Mouse (Mus musculus) heart, embryonic 15.5 days (tissue): ENCODE results near the gene Runx3. TPM values are rescaled to one million over a fixed set of nuclear protein-coding genes. Genes with fewer than 3 reads are reported as not detected.

ENCODE experiments used
- ATAC-seq: fragments of 200-750 bp; cut with Nextera tagmentation; replicated peaks from 2 replicates; pipeline ENCODE4 v1.8.0; 2017; ENCODE audit warnings: low read depth, moderate TSS enrichment; ENCODE audit not compliant: insufficient number of reproducible peaks, insufficient read depth, low FRiP score
- H3K27ac ChIP-seq: fragments of 300-500 bp; sonication (generic); 2 replicates; pipeline ENCODE4 v1.5.1; 2015; ENCODE audit warnings: mild to moderate bottlenecking, inconsistent platforms
- H3K27me3 ChIP-seq: fragments of 300-500 bp; sonication (generic); 2 replicates; pipeline ENCODE4 v1.6.1; 2015; ENCODE audit warnings: inconsistent platforms
- H3K36me3 ChIP-seq: fragments of 300-500 bp; sonication (generic); 2 replicates; pipeline ENCODE4 v1.6.1; 2015; ENCODE audit warnings: mild to moderate bottlenecking, inconsistent platforms
- H3K4me1 ChIP-seq: fragments of 300-500 bp; sonication (generic); replicated peaks from 2 replicates; pipeline ENCODE4 v1.6.1; 2015; ENCODE audit warnings: inconsistent platforms
- H3K4me2 ChIP-seq: fragments of 300-500 bp; sonication (generic); 2 replicates; pipeline ENCODE4 v1.6.1; 2015; ENCODE audit warnings: inconsistent platforms, mild to moderate bottlenecking, moderate library complexity
- H3K4me3 ChIP-seq: fragments of 300-500 bp; sonication (generic); 2 replicates; pipeline ENCODE4 v1.5.1; 2015; ENCODE audit warnings: mild to moderate bottlenecking, inconsistent platforms
- H3K9ac ChIP-seq: fragments of 300-500 bp; sonication (generic); 2 replicates; pipeline ENCODE4 v1.6.1; 2015; ENCODE audit warnings: mild to moderate bottlenecking, inconsistent platforms
- H3K9me3 ChIP-seq: fragments of 300-500 bp; sonication (generic); replicated peaks from 2 replicates; pipeline ENCODE4 v1.6.1; 2016; ENCODE audit warnings: inconsistent platforms
- WGBS: fragments of 180-500 bp; shearing (Covaris S2); methylation state at CpG from one replicate; pipeline ENCODE4 v1.1.7; 2015; ENCODE audit warnings: mixed read lengths; 5-methylcytosine and 5-hydroxymethylcytosine counted together
- polyA plus RNA-seq: library from polyadenylated mRNA; unstranded; fragments of >200 nt; fragmentation: Nextera tagmentation; extraction: Ambion mirVana; gene quantifications from 2 replicates; pipeline ENCODE4 v1.2.1, GENCODE M21; 2015

Runx3 gene
- polyA plus RNA-seq: 0.14 and 0.77 TPM in 2 replicates

GRCm38 (mm10) chr4:135120342-135121100 is at the start of gene Runx3:
Gene Runx3 (plus strand): TSS chr4:135120652.
- no peak for ATAC-seq
- no peaks in the 10 kb centered on the region for H3K4me1 ChIP-seq
- no peak within 1 kb of the TSS; the same call in 1 of the 2 replicates for H3K4me2 ChIP-seq
- H3K36me3 ChIP-seq: no peaks in the 10 kb centered on the region
- H3K27ac ChIP-seq: no peak within 1 kb of the TSS
- H3K9me3 ChIP-seq: no peaks in the 10 kb centered on the region
- 75% methylated on average over 18 of the region's 18 CpGs for WGBS
- H3K9ac ChIP-seq: no peak within 1 kb of the TSS
- H3K27me3 ChIP-seq: peaks cover 26% of the 10 kb centered on the region
- no peak within 1 kb of the TSS for H3K4me3 ChIP-seq

GRCm38 (mm10) chr4:135072671-135073070 is 47.8 kb upstream of the Runx3 start:
- Histone ChIP-seq H3K9ac (no peak overlapping the region), H3K36me3 (no peaks in the 10 kb centered on the region), H3K4me2 (no peak overlapping the region), H3K27me3 (peaks cover 6% of the 10 kb centered on the region; the same call in 1 of the 2 replicates), H3K4me1 (no peaks in the 10 kb centered on the region), H3K27ac (no peak overlapping the region), H3K9me3 (no peaks in the 10 kb centered on the region), H3K4me3 (no peak overlapping the region)
- 51% methylated on average over 6 of the region's 6 CpGs for WGBS
- ATAC-seq: no peak

GRCm38 (mm10) chr4:135073523-135073922 is 46.9 kb upstream of the Runx3 start:
- 57% methylated on average over 10 of the region's 10 CpGs for WGBS
- H3K4me3 ChIP-seq: no peak overlapping the region
- H3K9me3 ChIP-seq: no peaks in the 10 kb centered on the region
- no peak overlapping the region for H3K9ac ChIP-seq
- ATAC-seq: no peak
- H3K4me2 ChIP-seq: no peak overlapping the region
- no peak overlapping the region for H3K27ac ChIP-seq
- H3K4me1 ChIP-seq: no peaks in the 10 kb centered on the region
- no peaks in the 10 kb centered on the region for H3K36me3 ChIP-seq
- peaks cover 6% of the 10 kb centered on the region; the same call in 1 of the 2 replicates for H3K27me3 ChIP-seq

GRCm38 (mm10) chr4:135074646-135075045 is 45.8 kb upstream of the Runx3 start:
- Histone ChIP-seq H3K27me3 (peaks cover 6% of the 10 kb centered on the region; the same call in 1 of the 2 replicates), H3K36me3 (no peaks in the 10 kb centered on the region), H3K27ac (no peak overlapping the region), H3K9me3 (no peaks in the 10 kb centered on the region), H3K4me1 (peaks cover under 1% of the 10 kb centered on the region; the same call in 1 of the 2 replicates), H3K4me2 (no peak overlapping the region), H3K4me3 (no peak overlapping the region), H3K9ac (no peak overlapping the region)
- no peak for ATAC-seq
- WGBS: 53% methylated on average over 4 of the region's 4 CpGs

GRCm38 (mm10) chr4:135075360-135075759 is 45.1 kb upstream of the Runx3 start:
- Histone ChIP-seq H3K9ac (no peak overlapping the region), H3K36me3 (no peaks in the 10 kb centered on the region), H3K27me3 (peaks cover 6% of the 10 kb centered on the region; the same call in 1 of the 2 replicates), H3K27ac (no peak overlapping the region), H3K4me2 (no peak overlapping the region), H3K9me3 (no peaks in the 10 kb centered on the region), H3K4me1 (peaks cover 8% of the 10 kb centered on the region; the same call in 1 of the 2 replicates), H3K4me3 (no peak overlapping the region)
- 61% methylated on average over 6 of the region's 6 CpGs for WGBS
- no peak for ATAC-seq

GRCm38 (mm10) chr4:135076611-135077010 is 43.8 kb upstream of the Runx3 start:
- no peak overlapping the region for H3K27ac ChIP-seq
- peaks cover 13% of the 10 kb centered on the region; the same call in 1 of the 2 replicates for H3K4me1 ChIP-seq
- no peak for ATAC-seq
- H3K27me3 ChIP-seq: peaks cover 6% of the 10 kb centered on the region; the same call in 1 of the 2 replicates
- H3K36me3 ChIP-seq: no peaks in the 10 kb centered on the region
- no peak overlapping the region for H3K9ac ChIP-seq
- no peak overlapping the region for H3K4me2 ChIP-seq
- H3K4me3 ChIP-seq: no peak overlapping the region
- WGBS: 82% methylated on average over 5 of the region's 5 CpGs
- no peaks in the 10 kb centered on the region for H3K9me3 ChIP-seq

GRCm38 (mm10) chr4:135077196-135077595 is 43.3 kb upstream of the Runx3 start:
- Histone ChIP-seq H3K4me1 (peaks cover 13% of the 10 kb centered on the region; the same call in 1 of the 2 replicates), H3K36me3 (no peaks in the 10 kb centered on the region), H3K9me3 (no peaks in the 10 kb centered on the region), H3K27ac (no peak overlapping the region), H3K4me2 (no peak overlapping the region), H3K27me3 (peaks cover 6% of the 10 kb centered on the region; the same call in 1 of the 2 replicates), H3K9ac (no peak overlapping the region), H3K4me3 (no peak overlapping the region)
- no peak for ATAC-seq
- 68% methylated on average over 9 of the region's 9 CpGs for WGBS

- Histone ChIP-seq H3K27me3 (peaks cover 10% of the 10 kb centered on the region; the same call in 1 of the 2 replicates), H3K9ac (no peak overlapping the region), H3K4me1 (peaks cover 13% of the 10 kb centered on the region; the same call in 1 of the 2 replicates), H3K36me3 (no peaks in the 10 kb centered on the region), H3K27ac (peak overlapping the region; percentile 52; the same call in 1 of the 2 replicates), H3K4me2 (no peak overlapping the region), H3K4me3 (no peak overlapping the region), H3K9me3 (no peaks in the 10 kb centered on the region)
- ATAC-seq: no peak; the same call in 1 of the 2 replicates
- WGBS: 51% methylated on average over 23 of the region's 23 CpGs
Observed at GRCm38 (mm10) chr4:135079859-135080640, 40.4 kb upstream of the Runx3 start.

- H3K4me3 ChIP-seq: no peak overlapping the region
- no peak for ATAC-seq
- H3K4me2 ChIP-seq: no peak overlapping the region
- no peaks in the 10 kb centered on the region for H3K36me3 ChIP-seq
- whole genome bisulfite sequencing: 49% methylated on average over 7 of the region's 7 CpGs
- peaks cover 13% of the 10 kb centered on the region; the same call in 1 of the 2 replicates for H3K4me1 ChIP-seq
- H3K9ac ChIP-seq: no peak overlapping the region
- H3K27me3 ChIP-seq: peaks cover 10% of the 10 kb centered on the region; the same call in 1 of the 2 replicates
- no peak overlapping the region for H3K27ac ChIP-seq
- H3K9me3 ChIP-seq: no peaks in the 10 kb centered on the region
Observed at GRCm38 (mm10) chr4:135080641-135080920, 39.9 kb upstream of the Runx3 start.

- ATAC-seq: no peak
- WGBS: 75% methylated on average over 6 of the region's 6 CpGs
Observed at GRCm38 (mm10) chr4:135083089-135083488, 37.4 kb upstream of the Runx3 start.

More at GRCm38 (mm10) chr4:135083089-135083488, 37.4 kb upstream of the Runx3 start:
- Histone ChIP-seq H3K27me3 (peaks cover 7% of the 10 kb centered on the region; the same call in 1 of the 2 replicates), H3K9ac (no peak overlapping the region), H3K9me3 (no peaks in the 10 kb centered on the region), H3K27ac (no peak overlapping the region), H3K4me3 (no peak overlapping the region), H3K4me1 (peaks cover 13% of the 10 kb centered on the region; the same call in 1 of the 2 replicates), H3K36me3 (no peaks in the 10 kb centered on the region), H3K4me2 (no peak overlapping the region)
